Mouse (Mus musculus) liver, postnatal 0 days (tissue): ENCODE results near the gene Gm21913. TPM values are rescaled to one million over a fixed set of nuclear protein-coding genes. Genes with fewer than 3 reads are reported as not detected.
"Not testable (repeated sequence)": the region's sequence is repeated elsewhere in the genome, so short reads cannot be mapped to it uniquely, and the experiment has no call there.

Experiments used
- ATAC-seq: fragments of 200-750 bp; cut with Nextera tagmentation; 2 replicates; pipeline ENCODE4 v1.8.0; 2017; ENCODE audit warnings: mild to moderate bottlenecking, moderate library complexity
- DNase-seq: peaks from one replicate; pipeline ENCODE4 v3.0.0-alpha.2; 2016
- H3K27ac ChIP-seq: fragments of 300-500 bp; sonication (generic); 2 replicates; pipeline ENCODE4 v1.5.1; 2014; ENCODE audit warnings: antibody characterized with exemption, moderate library complexity, mild to moderate bottlenecking, low read depth
- H3K27me3 ChIP-seq: fragments of 300-500 bp; sonication (generic); 2 replicates; pipeline ENCODE4 v1.6.1; 2014; ENCODE audit warnings: low read length, control low read depth, mixed read lengths; ENCODE audit not compliant: insufficient read depth
- H3K36me3 ChIP-seq: fragments of 300-500 bp; sonication (generic); replicated peaks from 2 replicates; pipeline ENCODE4 v1.6.1; 2014; ENCODE audit warnings: mild to moderate bottlenecking, control low read depth, low read length, moderate library complexity, mixed read lengths; ENCODE audit not compliant: insufficient read depth
- H3K4me1 ChIP-seq: fragments of 300-500 bp; sonication (generic); 2 replicates; pipeline ENCODE4 v1.6.1; 2014; ENCODE audit warnings: antibody characterized with exemption, mild to moderate bottlenecking, control low read depth; ENCODE audit not compliant: insufficient read depth
- H3K4me2 ChIP-seq: fragments of 300-500 bp; sonication (generic); 2 replicates; pipeline ENCODE4 v1.6.1; 2014; ENCODE audit warnings: low read depth, mild to moderate bottlenecking, low read length, moderate library complexity, mixed read lengths
- H3K4me3 ChIP-seq: fragments of 300-500 bp; sonication (generic); 2 replicates; pipeline ENCODE4 v1.5.1; 2014; ENCODE audit warnings: low read depth, low read length
- H3K9ac ChIP-seq: fragments of 300-500 bp; sonication (generic); replicated peaks from 2 replicates; pipeline ENCODE4 v1.6.1; 2014; ENCODE audit warnings: mild to moderate bottlenecking, moderate library complexity
- H3K9me3 ChIP-seq: fragments of 300-500 bp; sonication (generic); 2 replicates; pipeline ENCODE4 v1.6.1; 2016; ENCODE audit warnings: mild to moderate bottlenecking, control low read depth, low read length, mixed read lengths
- WGBS: fragments of 180-500 bp; shearing (Covaris S2); extraction: QIAGEN DNeasy Blood & Tissue Kit; methylation state at CpG from one replicate; pipeline ENCODE4 v1.1.7; 2014; ENCODE audit not compliant: insufficient replicate concordance; 5-methylcytosine and 5-hydroxymethylcytosine counted together
- polyA plus RNA-seq: library from polyadenylated mRNA; unstranded; fragments of >200 nt; fragmentation: Nextera tagmentation; extraction: Ambion mirVana; gene quantifications from 2 replicates; pipeline ENCODE4 v1.2.1, GENCODE M21; 2015

The Gm21913 gene
- not detected in 2 replicates for polyA plus RNA-seq

DNA sequence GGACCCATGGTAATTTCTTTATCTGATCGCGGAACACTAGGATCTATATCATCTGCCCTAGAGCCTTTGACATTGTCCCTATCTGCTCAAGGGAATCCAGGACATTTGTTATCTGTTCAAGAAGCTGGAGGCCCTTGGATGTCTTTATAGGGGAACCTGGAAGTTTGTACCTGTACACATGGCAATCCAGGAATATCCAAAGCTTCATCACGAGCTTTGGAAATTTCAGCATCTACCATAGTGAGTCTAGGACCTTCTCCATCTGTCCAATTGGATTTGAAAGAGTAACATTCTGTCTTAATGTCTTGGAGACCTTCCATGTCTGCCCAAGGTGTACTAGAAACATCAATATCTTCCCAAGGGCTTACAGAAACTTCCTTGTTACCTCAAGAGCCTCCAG is at the start of gene Gm21913:
TSS of gene Gm21913 (plus strand) at position 301 of the 400 bp plus-strand sequence.
- H3K9me3 ChIP-seq, H3K4me2 ChIP-seq, H3K9ac ChIP-seq, H3K27ac ChIP-seq, H3K4me3 ChIP-seq, H3K36me3 ChIP-seq, H3K4me1 ChIP-seq, DNase-seq, H3K27me3 ChIP-seq, ATAC-seq: not testable (repeated sequence)
- WGBS, result no CpG with 5 or more reads among the region's 3 CpGs

Other genes with a start within 250 kb of the Gm21913 start
- not detected in 2 replicates for gene Gm29110, start 153.4 kb upstream of the Gm21913 start, polyA plus RNA-seq